Mouse (Mus musculus) urinary bladder, adult 18-20 months (tissue): ENCODE data around the gene Cntnap1.
"Not testable (repeated sequence)": the region's sequence is repeated elsewhere in the genome, so short reads cannot be mapped to it uniquely, and the experiment has no call there.

ENCODE experiments used
- DNase-seq, 2 experiments: peaks; one replicate each; pipeline ENCODE4 v3.0.0; 2022; ENCODE audit warnings: low spot score in 2 of 2, mixed read lengths in 2 of 2

Gene Cntnap1

DNA sequence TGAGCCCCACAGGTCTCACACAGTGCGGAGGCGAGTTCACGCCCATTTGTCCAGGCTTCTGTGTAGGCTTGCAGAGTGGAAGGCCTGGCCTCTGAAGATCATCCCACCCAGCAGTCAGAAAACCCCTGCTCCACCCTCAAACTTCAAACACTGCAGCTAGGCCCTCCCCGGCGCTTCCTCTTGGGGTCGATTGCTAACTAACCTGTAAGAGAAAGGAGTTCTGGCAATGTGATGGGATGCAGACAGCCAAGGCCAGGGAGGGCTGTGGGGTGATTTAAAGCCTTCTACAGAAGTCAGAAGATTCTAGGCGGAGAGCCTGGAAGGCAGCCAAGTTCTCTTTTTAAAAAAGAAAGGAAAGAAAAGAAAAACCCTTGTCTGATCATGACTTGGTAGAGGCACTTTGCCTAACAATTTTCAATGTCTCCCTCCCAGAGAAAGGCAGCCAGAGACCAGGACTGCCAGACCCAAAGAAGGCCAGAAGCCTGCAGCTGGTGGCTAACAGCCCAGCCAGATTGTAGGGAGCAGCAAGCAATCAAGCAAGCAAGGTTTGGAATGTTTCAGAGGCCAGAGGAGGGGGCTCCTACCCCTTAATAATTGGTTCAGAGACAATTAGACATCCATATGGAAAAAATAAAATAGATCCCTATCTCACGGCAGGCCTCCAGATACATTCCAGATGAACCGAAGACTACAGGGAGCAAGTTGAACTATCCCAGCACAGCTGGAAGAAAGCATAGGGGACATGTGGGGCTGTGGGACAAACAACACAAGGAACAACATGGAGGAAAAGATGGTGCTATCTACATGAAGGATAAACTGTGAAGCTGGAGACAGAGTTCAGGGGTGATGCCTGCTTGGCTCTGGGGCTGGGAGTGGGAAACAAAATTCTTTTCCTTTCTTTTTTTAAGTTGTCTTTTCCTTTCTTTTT lies 20.9 kb upstream of the Cntnap1 start:
- no peak for DNase-seq

DNA sequence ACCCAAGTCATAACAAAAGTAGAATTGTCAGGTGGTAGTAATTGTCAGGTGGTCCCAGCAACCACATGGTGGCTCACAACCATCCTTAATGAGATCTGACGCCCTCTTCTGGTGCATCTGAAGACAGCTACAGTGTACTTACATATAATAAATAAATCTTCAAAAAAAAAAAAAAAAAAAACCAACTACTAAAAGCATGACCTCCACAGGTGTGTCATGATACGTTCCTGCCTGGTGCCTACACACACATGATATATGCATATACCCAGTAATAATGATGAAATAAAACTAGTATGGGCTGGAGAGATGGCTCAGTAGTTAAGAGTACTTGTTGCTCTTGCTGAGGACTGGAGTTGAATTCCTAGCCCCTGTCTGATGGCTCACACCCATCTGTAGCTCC lies 19.3 kb upstream of the Cntnap1 start:
- DNase-seq: no peak

DNA sequence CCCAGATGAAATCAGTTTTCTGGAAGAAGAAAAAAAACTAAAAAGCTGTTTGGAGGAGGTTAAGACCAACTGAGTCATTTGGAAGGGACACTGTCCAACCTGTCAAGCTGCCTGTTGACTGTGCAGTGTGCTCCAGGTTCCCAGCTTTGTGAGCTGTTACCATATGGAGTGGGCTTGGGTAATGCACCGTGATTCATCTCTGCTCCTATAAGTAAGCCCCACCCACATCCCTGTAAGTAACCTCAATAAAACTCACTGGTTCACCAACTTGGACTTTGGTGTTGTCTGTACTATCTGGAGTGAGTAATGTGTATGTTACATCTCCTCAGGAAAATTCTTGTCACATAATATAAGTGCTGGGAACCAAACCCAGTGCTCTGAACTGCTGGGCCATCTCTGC lies 17.5 kb upstream of the Cntnap1 start:
- DNase-seq: no peak

GRCm38 (mm10) chr11:101154648-101155047 lies 15.7 kb upstream of the Cntnap1 start:
- DNase-seq: no peak

DNA sequence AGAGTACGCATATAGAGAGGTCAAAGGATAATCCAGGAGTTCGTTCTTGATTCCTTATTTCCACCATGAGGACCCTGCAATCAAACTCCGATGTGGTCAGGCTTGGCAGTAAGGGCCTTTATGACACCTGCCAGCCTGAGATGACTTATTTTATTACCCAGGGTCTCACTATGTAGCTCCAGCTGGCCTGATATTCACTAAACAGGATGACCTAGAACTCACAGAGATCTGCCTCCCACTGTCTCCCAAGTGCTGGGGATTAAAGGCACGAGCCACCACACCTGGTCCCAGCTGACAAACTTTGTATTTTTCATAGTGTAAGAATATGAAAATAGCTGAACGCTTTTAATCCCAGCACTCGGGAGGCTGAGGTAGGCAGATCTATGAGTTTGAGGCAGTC lies 15.2 kb upstream of the Cntnap1 start:
- no peak for DNase-seq

DNA sequence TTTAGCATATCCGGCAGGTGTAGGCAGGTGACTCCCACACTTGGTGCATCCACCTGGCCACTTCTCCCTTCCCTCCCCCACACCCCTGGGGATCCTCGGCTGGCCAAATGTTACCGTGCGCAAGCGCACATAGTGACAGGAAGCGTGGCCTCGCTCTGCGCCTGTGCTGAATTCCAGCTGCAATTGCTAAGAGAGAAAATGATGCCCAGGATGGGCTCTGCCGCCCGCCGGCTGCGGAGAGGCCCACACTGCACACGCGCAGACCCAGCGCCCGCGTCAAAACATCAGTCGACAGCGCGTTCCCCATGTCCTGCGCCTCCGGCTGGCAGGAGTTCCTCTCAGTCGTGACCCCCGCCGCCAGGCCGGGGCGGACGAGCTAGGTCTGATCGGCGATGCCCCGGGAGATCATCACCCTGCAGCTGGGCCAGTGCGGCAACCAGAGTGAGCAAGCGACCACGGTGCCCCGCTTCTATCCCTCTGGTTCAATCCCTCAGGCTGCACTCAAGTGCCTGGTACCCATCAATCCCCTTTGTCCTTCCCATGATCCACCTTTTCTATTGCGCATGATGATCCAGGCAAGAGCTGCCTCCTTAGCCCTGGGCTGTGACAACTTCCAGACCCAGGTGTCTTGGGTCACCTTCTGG lies 14.5 kb upstream of the Cntnap1 start, which contains the start of gene Tubg2:
Gene Tubg2, plus strand, starts transcription at position 180 of the 644 bp plus-strand sequence.
- DNase-seq: no peak

- DNase-seq: not testable (repeated sequence)
These were observed 10.2 kb upstream of the Cntnap1 start for GRCm38 (mm10) chr11:101160151-101160550.

DNA sequence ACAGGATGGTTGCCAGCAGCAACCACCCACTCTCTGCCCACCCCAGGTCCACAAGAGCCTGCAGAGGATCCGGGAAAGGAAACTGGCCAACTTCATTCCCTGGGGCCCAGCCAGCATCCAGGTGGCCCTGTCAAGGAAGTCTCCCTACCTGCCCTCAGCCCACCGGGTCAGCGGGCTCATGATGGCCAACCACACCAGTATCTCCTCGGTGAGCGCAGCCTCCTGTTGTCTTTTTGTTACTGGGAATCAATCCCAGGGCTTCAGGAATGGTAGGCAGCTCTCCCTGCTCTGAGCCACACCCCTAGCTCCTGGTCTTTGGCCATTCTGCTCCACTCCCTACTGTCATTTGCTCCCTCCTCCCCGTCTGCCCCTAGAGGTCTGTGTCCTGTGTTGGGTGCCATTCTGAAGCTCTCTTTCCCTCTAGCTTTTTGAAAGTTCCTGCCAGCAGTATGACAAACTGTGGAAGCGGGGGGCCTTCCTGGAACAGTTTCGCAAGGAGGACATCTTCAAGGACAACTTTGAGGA lies 9.3 kb upstream of the Cntnap1 start:
- not testable (repeated sequence) for DNase-seq

DNA sequence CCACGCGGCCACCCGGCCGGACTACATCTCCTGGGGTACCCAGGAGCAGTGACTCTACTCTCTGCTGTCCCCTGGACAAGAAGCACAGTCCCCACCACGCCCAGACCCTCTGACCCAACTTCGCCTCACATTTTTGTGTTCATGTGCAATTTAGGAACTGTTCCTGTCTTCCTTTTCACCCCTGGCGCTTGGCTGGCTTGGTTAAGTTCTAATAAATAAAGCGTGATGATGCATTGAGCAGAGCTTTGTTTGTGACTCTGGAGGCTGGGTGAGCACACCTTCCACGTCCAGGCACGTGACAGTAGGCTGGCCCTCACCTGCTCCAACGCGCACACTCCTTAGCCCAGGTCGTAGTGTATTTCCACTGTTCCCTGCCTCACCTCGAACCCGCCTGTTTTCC lies 8.8 kb upstream of the Cntnap1 start:
- DNase-seq: no peak

- DNase-seq: no peak
These were observed 8.0 kb upstream of the Cntnap1 start for GRCm38 (mm10) chr11:101162301-101162700.

- no peak for DNase-seq
These were observed 7.6 kb upstream of the Cntnap1 start for GRCm38 (mm10) chr11:101162772-101163171.

- no peak for DNase-seq
These were observed 6.6 kb upstream of the Cntnap1 start for GRCm38 (mm10) chr11:101163476-101164350.

GRCm38 (mm10) chr11:101164351-101164665 lies 6.0 kb upstream of the Cntnap1 start:
- no peak for DNase-seq

- no peak for DNase-seq
These were observed 5.4 kb upstream of the Cntnap1 start for GRCm38 (mm10) chr11:101164677-101165580.

DNA sequence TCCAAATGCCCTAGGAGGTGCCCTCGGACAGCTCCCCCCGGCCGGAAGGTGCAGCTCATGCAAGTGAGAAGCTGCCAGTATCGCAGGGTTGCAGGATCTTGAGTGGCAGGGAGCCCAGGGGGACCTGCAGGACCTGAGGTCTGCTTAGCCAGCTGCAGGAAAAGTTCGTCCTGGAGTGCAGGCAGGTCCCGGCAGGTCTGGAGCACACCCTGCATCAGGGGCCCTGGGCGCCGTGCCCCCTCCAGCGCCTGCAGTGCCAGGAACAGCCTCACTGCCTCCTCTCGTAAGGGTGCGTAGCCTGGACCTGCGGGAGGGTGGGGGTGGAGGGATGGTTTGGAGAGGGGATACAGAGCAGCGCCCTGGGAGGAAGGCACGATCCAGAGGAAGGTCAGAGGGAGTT lies 4.0 kb upstream of the Cntnap1 start:
- no peak for DNase-seq

- DNase-seq: no peak
These were observed 2.9 kb upstream of the Cntnap1 start for GRCm38 (mm10) chr11:101167211-101167962.

DNA sequence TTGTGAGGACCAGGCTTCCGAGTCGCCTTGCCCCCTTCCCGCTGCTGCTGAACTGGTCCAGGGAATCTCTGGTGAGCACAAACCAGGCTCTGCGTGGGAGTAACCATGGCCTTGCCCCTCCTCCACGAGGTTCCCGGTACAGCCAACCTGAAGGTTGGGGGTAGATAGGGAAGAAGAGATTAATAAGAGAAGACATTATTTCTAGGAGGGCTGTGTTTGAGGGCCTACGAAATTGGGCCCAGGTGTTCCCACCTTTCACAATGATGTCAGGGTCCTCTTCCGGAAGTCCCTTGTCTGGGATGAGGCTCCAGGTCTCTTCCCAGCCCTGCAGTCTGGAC lies 2.4 kb upstream of the Cntnap1 start:
- DNase-seq: no peak

DNA sequence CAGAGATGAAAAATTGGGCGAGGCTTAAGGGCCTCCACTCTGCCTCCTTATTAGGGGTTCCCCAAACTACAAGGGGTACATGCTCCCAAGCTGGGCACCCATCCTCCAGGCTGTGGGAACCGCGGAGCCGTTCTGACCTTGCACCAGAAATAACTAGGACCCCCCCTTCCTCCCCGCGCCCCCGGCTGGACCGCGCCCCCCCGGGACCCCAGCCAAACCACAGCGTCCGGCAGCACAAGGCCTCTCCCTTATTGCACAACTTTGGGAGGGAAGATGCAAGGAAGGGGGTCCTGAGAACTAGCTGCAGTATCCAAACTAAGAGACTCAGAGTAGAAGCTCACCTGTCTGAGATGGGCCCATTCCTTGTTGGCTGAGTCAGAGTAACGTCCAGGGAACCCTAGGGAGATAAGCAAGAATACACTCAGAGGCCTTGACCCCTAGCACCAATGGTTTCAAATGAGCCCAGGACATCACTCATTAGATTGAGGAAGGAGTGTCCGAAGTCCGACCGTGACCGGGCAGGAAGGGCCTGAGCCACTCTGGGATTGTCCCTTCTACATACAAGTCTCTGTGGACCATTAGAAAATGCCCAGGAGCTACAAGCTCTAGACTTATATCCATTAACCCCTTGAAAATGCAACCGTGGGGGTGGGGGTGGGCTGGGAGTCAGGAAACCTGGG lies 1.9 kb upstream of the Cntnap1 start:
- DNase-seq: peak in 1 of 2 experiments; percentile 66

GRCm38 (mm10) chr11:101169301-101170107 lies 819 bp upstream of the Cntnap1 start:
- no peak for DNase-seq
